ENCODE assay signal across 10 mouse cellular contexts in genomic region chr2:47295546-47295945, GRCm38 (mm10).
DNase-seq lines count a peak whose midpoint lies in the region; ATAC-seq lines count a peak whose summit lies in the region.
"Had no signal": no experiment of that assay in that cellular context is flagged by ENCODE, and none has a peak within 500 bp of the region (broad histone marks: within the 10 kb centered on the region; RNA-seq: fewer than 3 reads in every experiment).

No protein-coding gene starts in this region.

- no peaks in the 10 kb centered on the region for H3K4me1 ChIP-seq in forebrain, embryonic 12.5 days
- no peaks in the 10 kb centered on the region for H3K4me1 ChIP-seq in forebrain, embryonic 15.5 days
- H3K4me1 ChIP-seq in midbrain, embryonic 15.5 days: no peaks in the 10 kb centered on the region
- no peaks in the 10 kb centered on the region for H3K4me1 ChIP-seq in midbrain, embryonic 16.5 days (ENCODE audit: control insufficient read depth, insufficient read depth, low read length)
- H3K4me1 ChIP-seq: hindbrain, embryonic 15.5 days had no signal

- ATAC-seq in forebrain, embryonic 12.5 days (ENCODE audit: low FRiP score): 0 out of 2 replicates have a peak, but pooled peaks have one; percentile 30
- ATAC-seq in forebrain, embryonic 15.5 days (replicated peaks): no peak
- 0 out of 2 replicates have a peak, but pooled peaks have one; percentile 37 for ATAC-seq in midbrain, embryonic 15.5 days (replicated peaks)
- no peak for ATAC-seq in midbrain, embryonic 16.5 days
- no peak for ATAC-seq in CD4-positive, CD25-positive, alpha-beta regulatory T cell, adult 4 months

- H3K27ac ChIP-seq in forebrain, embryonic 12.5 days: no peak overlapping the region
- H3K27ac ChIP-seq in forebrain, embryonic 15.5 days (replicated peaks): no peak overlapping the region
- no peak overlapping the region for H3K27ac ChIP-seq in midbrain, embryonic 15.5 days
- H3K27ac ChIP-seq in midbrain, embryonic 16.5 days (ENCODE audit: low read length): no peak overlapping the region
- H3K27ac ChIP-seq: hindbrain, embryonic 15.5 days had no signal

- H3K9ac ChIP-seq in forebrain, embryonic 12.5 days: no peak overlapping the region
- no peak overlapping the region for H3K9ac ChIP-seq in forebrain, embryonic 15.5 days (replicated peaks)
- no peak overlapping the region for H3K9ac ChIP-seq in midbrain, embryonic 15.5 days
- no peak overlapping the region for H3K9ac ChIP-seq in midbrain, embryonic 16.5 days (ENCODE audit: low read depth, low read length)
- H3K9ac ChIP-seq: hindbrain, embryonic 15.5 days had no signal

- no peak overlapping the region for H3K4me2 ChIP-seq in forebrain, embryonic 12.5 days
- H3K4me2 ChIP-seq in forebrain, embryonic 15.5 days (replicated peaks): no peak overlapping the region
- H3K4me2 ChIP-seq in midbrain, embryonic 15.5 days: no peak overlapping the region
- H3K4me2 ChIP-seq in midbrain, embryonic 16.5 days (ENCODE audit: low read length): no peak overlapping the region
- H3K4me2 ChIP-seq: hindbrain, embryonic 15.5 days had no signal

- 44% methylated on average over 3 of the region's 3 CpGs for WGBS in forebrain, embryonic 12.5 days
- WGBS in forebrain, embryonic 15.5 days: 40% methylated on average over 3 of the region's 3 CpGs
- 42% methylated on average over 3 of the region's 3 CpGs for WGBS in midbrain, embryonic 15.5 days
- WGBS in midbrain, embryonic 16.5 days: 44% methylated on average over 3 of the region's 3 CpGs

- no peaks in the 10 kb centered on the region for H3K36me3 ChIP-seq in forebrain, embryonic 12.5 days (replicated peaks)
- no peaks in the 10 kb centered on the region for H3K36me3 ChIP-seq in forebrain, embryonic 15.5 days
- H3K36me3 ChIP-seq in midbrain, embryonic 15.5 days (replicated peaks): no peaks in the 10 kb centered on the region
- no peaks in the 10 kb centered on the region for H3K36me3 ChIP-seq in midbrain, embryonic 16.5 days (ENCODE audit: control insufficient read depth, insufficient read depth, low read length)
- H3K36me3 ChIP-seq: hindbrain, embryonic 15.5 days had no signal

- peak; percentile 8 for DNase-seq in layer of hippocampus, adult 11-12 months (ENCODE audit: low spot score)
- no peak for DNase-seq in layer of hippocampus, adult 8-10 months (ENCODE audit: low spot score in 2 of 2)
- no peak for DNase-seq in spleen, adult 12 weeks (ENCODE audit: low spot score)
- DNase-seq: cerebellum, adult 9-11 months had no signal

- no peak overlapping the region for H3K4me3 ChIP-seq in forebrain, embryonic 12.5 days (replicated peaks)
- no peak overlapping the region for H3K4me3 ChIP-seq in forebrain, embryonic 15.5 days
- no peak overlapping the region for H3K4me3 ChIP-seq in midbrain, embryonic 15.5 days
- H3K4me3 ChIP-seq in midbrain, embryonic 16.5 days (ENCODE audit: low read depth, low read length): no peak overlapping the region
- H3K4me3 ChIP-seq: hindbrain, embryonic 15.5 days had no signal

- no peaks in the 10 kb centered on the region for H3K9me3 ChIP-seq in forebrain, embryonic 12.5 days
- no peaks in the 10 kb centered on the region for H3K9me3 ChIP-seq in forebrain, embryonic 15.5 days
- H3K9me3 ChIP-seq in midbrain, embryonic 15.5 days: no peaks in the 10 kb centered on the region
- no peaks in the 10 kb centered on the region for H3K9me3 ChIP-seq in midbrain, embryonic 16.5 days (replicated peaks; ENCODE audit: control insufficient read depth, low read length, poor library complexity, severe bottlenecking)
- H3K9me3 ChIP-seq: hindbrain, embryonic 15.5 days had no signal

- no peaks in the 10 kb centered on the region for H3K27me3 ChIP-seq in forebrain, embryonic 12.5 days
- H3K27me3 ChIP-seq in forebrain, embryonic 15.5 days: no peaks in the 10 kb centered on the region
- no peaks in the 10 kb centered on the region for H3K27me3 ChIP-seq in midbrain, embryonic 15.5 days (replicated peaks)
- H3K27me3 ChIP-seq in midbrain, embryonic 16.5 days (ENCODE audit: control insufficient read depth, insufficient read depth, low read depth, low read length): no peaks in the 10 kb centered on the region
- H3K27me3 ChIP-seq: hindbrain, embryonic 15.5 days had no signal

Comparison
In these comparisons a context has a peak if more than half of its experiments do, and no peak if none do; other contexts are left out.
1. ATAC-seq: peak in forebrain, embryonic 12.5 days (single experiment) and midbrain, embryonic 15.5 days (single experiment); none in forebrain, embryonic 15.5 days (single experiment), midbrain, embryonic 16.5 days (single experiment) and CD4-positive, CD25-positive, alpha-beta regulatory T cell, adult 4 months (single experiment).